Mouse (Mus musculus) G1E (cell line): ENCODE results near the gene Ptpa. TPM values are rescaled to one million over a fixed set of nuclear protein-coding genes. Genes with fewer than 3 reads are reported as not detected.

ENCODE experiments used
- ATAC-seq: 2 replicates; pipeline ENCODE4 v1.8.0; 2016; ENCODE audit warnings: mild to moderate bottlenecking; ENCODE audit not compliant: insufficient number of reproducible peaks, poor library complexity, low FRiP score, severe bottlenecking; ENCODE audit errors: extremely low read depth
- DNase-seq: peaks from one replicate; pipeline ENCODE4 v3.0.0; 2012; ENCODE audit warnings: low spot score
- H3K27me3 ChIP-seq: 2 replicates; pipeline ENCODE4 v1.6.1; 2012; ENCODE audit warnings: mild to moderate bottlenecking, low read length, inconsistent platforms; ENCODE audit not compliant: insufficient read depth
- H3K36me3 ChIP-seq: replicated peaks from 2 replicates; pipeline ENCODE3; 2012; ENCODE audit warnings: mild to moderate bottlenecking, inconsistent platforms
- H3K4me1 ChIP-seq: 2 replicates; pipeline ENCODE4 v1.6.1; 2012; ENCODE audit warnings: low read depth, low read length, inconsistent platforms, mixed read lengths; ENCODE audit not compliant: insufficient read depth
- H3K4me3 ChIP-seq: 2 replicates; pipeline ENCODE4 v1.5.1; 2012; ENCODE audit warnings: low read depth, mild to moderate bottlenecking, inconsistent platforms, low read length, moderate library complexity, mixed read lengths
- H3K9me3 ChIP-seq: replicated peaks from 2 replicates; pipeline ENCODE4 v1.6.1; 2012; ENCODE audit warnings: inconsistent platforms
- CTCF ChIP-seq: IDR thresholded peaks from 2 replicates; pipeline ENCODE4 v1.5.1; 2012; ENCODE audit warnings: low read depth, low read length, inconsistent platforms, mixed read lengths
- GATA1 ChIP-seq: IDR thresholded peaks from 2 replicates; pipeline ENCODE4 v1.6.1; 2012; ENCODE audit warnings: borderline replicate concordance, low read length, inconsistent platforms, mixed read lengths
- GATA2 ChIP-seq: IDR thresholded peaks from 2 replicates; pipeline ENCODE4 v1.6.1; 2012; ENCODE audit warnings: low read depth, low read length, inconsistent platforms, borderline replicate concordance
- POLR2AphosphoS5 ChIP-seq: IDR thresholded peaks from 2 replicates; pipeline ENCODE4 v1.6.1; 2012; ENCODE audit warnings: low read depth, low read length, inconsistent platforms; ENCODE audit not compliant: insufficient replicate concordance
- TAL1 ChIP-seq: conservative IDR thresholded peaks from 2 replicates; pipeline ENCODE4 v1.6.1; 2012; ENCODE audit warnings: low read depth, low read length, inconsistent platforms, mixed read lengths
- polyA plus RNA-seq: library from polyadenylated mRNA; stranded (reverse); fragments of >175 nt; gene quantifications from 2 replicates; pipeline ENCODE4 v1.2.3, GENCODE M21; 2012
- total RNA-seq, 2 experiments: library from RNA; stranded (forward) in 1 of 2; stranded (reverse) in 1 of 2; fragments of 200-1000 nt in 1 of 2; fragments of >200 nt in 1 of 2; fragmentation: Nextera tagmentation in 1 of 2; gene quantifications; 2 replicates each; pipeline ENCODE4 v1.2.3; 2014 to 2017

The Ptpa gene
- total and polyA plus RNA-seq, 3 experiments = 81.5 to 583 (median 106) TPM

GRCm38 (mm10) chr2:30397986-30398512 is 17.8 kb upstream of the Ptpa start:
- Histone ChIP-seq H3K9me3 (no peaks in the 10 kb centered on the region), H3K27me3 (no peaks in the 10 kb centered on the region), H3K4me1 (peaks cover 69% of the 10 kb centered on the region), H3K4me3 (no peak overlapping the region), H3K36me3 (peaks cover 100% of the 10 kb centered on the region)
- ATAC-seq (no peak), DNase-seq (no peak)
- TF ChIP-seq GATA1 (no peak), TAL1 (no peak), CTCF (no peak), GATA2 (no peak), POLR2AphosphoS5 (no peak)

DNA sequence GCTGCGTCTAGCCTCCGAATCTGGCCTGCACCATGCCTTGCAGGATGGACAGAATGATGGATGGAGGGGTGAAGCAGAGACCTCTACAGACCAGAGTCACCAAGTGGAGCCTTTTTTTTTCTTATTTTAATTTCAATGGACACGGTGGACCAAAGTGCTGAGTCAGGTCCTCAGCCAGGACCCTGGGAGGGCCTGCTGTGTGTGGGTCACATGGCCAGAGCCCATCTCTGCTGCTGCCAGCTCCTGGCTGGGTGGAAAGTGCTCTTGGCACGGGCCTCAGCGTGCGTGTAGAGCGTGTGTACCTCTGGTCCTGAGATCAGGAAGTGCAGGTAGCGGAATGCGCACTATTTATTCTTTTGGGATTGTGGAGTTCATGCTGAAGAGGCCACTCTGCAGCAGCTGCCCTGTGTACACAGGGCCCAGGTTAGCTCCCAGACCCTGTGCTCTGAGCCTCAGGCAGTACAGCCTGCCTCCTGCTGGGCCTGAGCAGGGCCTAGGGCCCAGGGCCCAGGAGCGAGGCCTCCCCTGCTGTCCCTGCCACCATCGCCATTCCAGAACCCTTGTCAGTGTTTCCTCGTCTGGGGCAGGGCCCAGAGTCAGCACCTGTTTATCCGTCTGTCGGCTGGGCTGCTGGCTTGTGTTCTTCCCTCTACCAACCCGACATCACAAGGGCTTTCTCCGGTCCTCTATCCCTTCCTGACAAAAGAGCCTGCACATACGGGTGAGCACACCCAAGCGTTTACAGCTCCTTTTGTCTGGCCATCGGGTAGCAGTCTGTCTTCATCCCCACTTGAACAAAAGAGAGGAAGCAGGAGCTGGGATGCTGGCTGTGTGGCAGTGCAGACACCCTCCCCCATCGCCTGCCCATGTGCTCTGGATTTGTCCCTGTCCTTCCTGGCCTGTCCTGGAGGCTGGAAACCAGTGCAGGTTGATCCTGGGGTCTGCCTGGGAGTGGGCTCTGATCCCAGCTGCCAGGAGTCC is 16.4 kb upstream of the Ptpa start:
- ATAC-seq (no peak), DNase-seq (no peak)
- H3K27me3 ChIP-seq = no peaks in the 10 kb centered on the region
- TF ChIP-seq CTCF (no peak), GATA2 (no peak), GATA1 (no peak), TAL1 (no peak), POLR2AphosphoS5 (no peak)
- peaks cover 55% of the 10 kb centered on the region for H3K4me1 ChIP-seq
- no peak overlapping the region for H3K4me3 ChIP-seq
- peaks cover 98% of the 10 kb centered on the region for H3K36me3 ChIP-seq
- H3K9me3 ChIP-seq = no peaks in the 10 kb centered on the region

DNA sequence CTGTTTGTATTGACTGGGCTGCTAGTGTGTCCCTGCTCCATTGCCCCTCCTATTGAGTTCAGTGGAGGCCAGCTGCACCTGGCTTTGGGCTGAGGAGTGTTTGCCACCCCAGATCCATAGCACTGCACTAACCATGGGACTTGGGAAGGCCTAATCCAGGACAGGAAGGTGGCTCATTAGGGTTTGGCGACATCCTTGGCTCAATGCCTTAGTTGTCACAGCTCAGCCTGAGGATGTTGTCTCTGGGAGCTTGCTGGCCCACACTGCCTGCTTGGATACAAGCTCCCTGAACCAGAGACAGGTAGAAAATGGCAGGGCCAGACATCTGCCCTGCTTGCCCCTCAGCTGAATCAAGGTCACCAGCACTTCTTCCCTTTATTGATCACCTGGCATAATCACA is 14.3 kb upstream of the Ptpa start:
- H3K4me1 ChIP-seq = peaks cover 34% of the 10 kb centered on the region
- DNase-seq (no peak), ATAC-seq (no peak)
- H3K36me3 ChIP-seq = peaks cover 98% of the 10 kb centered on the region
- TF ChIP-seq GATA2 = no peak
- no peak for TF ChIP-seq POLR2AphosphoS5
- H3K9me3 ChIP-seq = no peaks in the 10 kb centered on the region
- no peak overlapping the region for H3K4me3 ChIP-seq
- H3K27me3 ChIP-seq = no peaks in the 10 kb centered on the region

DNA sequence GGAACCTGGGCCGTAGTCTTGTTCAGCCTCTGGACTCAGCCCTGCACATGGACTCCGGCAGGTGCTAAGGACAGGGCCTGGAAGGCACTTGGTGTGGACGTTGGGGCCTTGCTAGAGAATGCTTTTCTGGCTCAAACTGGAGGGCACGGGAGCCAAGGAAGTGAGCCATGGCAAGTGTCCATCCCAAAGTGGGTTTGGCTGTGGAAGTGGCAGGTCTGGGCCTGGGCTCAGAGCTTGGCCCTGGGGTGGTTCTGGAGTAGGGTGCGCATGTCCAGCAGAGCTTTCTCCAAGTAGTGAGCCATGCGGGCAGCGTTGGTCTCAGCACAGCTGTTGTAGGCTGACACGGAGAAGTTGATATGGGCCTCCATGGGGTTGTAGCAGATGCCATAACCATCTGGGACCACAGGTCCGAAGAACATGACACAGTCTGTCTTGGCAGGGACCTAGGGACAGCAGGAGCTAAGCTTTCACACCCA is 13.4 kb upstream of the Ptpa start:
- ATAC-seq (no peak), DNase-seq (no peak)
- Histone ChIP-seq H3K4me1 (peaks cover 27% of the 10 kb centered on the region), H3K27me3 (no peaks in the 10 kb centered on the region), H3K4me3 (no peak overlapping the region), H3K9me3 (no peaks in the 10 kb centered on the region), H3K36me3 (peaks cover 98% of the 10 kb centered on the region)
- TF ChIP-seq GATA2 = no peak
- TF ChIP-seq POLR2AphosphoS5 = peak; percentile 16; the same call in 1 of the 2 replicates

- TF ChIP-seq TAL1 (no peak), GATA1 (no peak), GATA2 (no peak), POLR2AphosphoS5 (no peak), CTCF (no peak)
- H3K36me3 ChIP-seq = peaks cover 98% of the 10 kb centered on the region
Measured at GRCm38 (mm10) chr2:30402843-30403242, 13.0 kb upstream of the Ptpa start.

GRCm38 (mm10) chr2:30403870-30404269 is 12.0 kb upstream of the Ptpa start:
- DNase-seq = no peak
- Histone ChIP-seq H3K4me3 (peak overlapping the region; percentile 1; the same call in 1 of the 2 replicates), H3K27me3 (no peaks in the 10 kb centered on the region), H3K4me1 (peaks cover 16% of the 10 kb centered on the region), H3K36me3 (peaks cover 98% of the 10 kb centered on the region), H3K9me3 (no peaks in the 10 kb centered on the region)
- no peak for ATAC-seq
- TF ChIP-seq GATA1 = no peak
- no peak for TF ChIP-seq TAL1
- no peak for TF ChIP-seq CTCF
- TF ChIP-seq GATA2 = no peak
- no peak for TF ChIP-seq POLR2AphosphoS5

More at GRCm38 (mm10) chr2:30402843-30403242, 13.0 kb upstream of the Ptpa start:
- ATAC-seq = no peak
- Histone ChIP-seq H3K4me3 (no peak overlapping the region), H3K4me1 (peaks cover 25% of the 10 kb centered on the region), H3K9me3 (no peaks in the 10 kb centered on the region), H3K27me3 (no peaks in the 10 kb centered on the region)
- no peak for DNase-seq
